9 mouse cellular contexts compared by ENCODE assay signal in genomic region chr14:21686376-21687279, GRCm38 (mm10). TPM values are rescaled to one million over a fixed set of nuclear protein-coding genes. Genes with fewer than 3 reads are reported as not detected.
DNase-seq lines count a peak whose midpoint lies in the region; ATAC-seq lines count a peak whose summit lies in the region.
"Had no signal": no experiment of that assay in that cellular context is flagged by ENCODE, and none has a peak within 500 bp of the region (broad histone marks: within the 10 kb centered on the region; RNA-seq: fewer than 3 reads in every experiment).

No protein-coding gene starts in this region.

- H3K27me3 ChIP-seq in intestine, embryonic 15.5 days (replicated peaks), result 0 out of 2 replicates have a peak, but pooled peaks cover 8% of the 10 kb centered on the region

- H3K27ac ChIP-seq in intestine, embryonic 15.5 days, result no peak overlapping the region

- no peaks in the 10 kb centered on the region for H3K36me3 ChIP-seq in intestine, embryonic 15.5 days

- H3K9me3 ChIP-seq in intestine, embryonic 15.5 days, result no peaks in the 10 kb centered on the region

- peaks cover 16% of the 10 kb centered on the region for H3K4me1 ChIP-seq in intestine, embryonic 15.5 days (replicated peaks)

- H3K9ac ChIP-seq in intestine, embryonic 15.5 days, result peak overlapping the region; percentile 20; the same call in 1 of the 2 replicates

- WGBS in intestine, embryonic 15.5 days, result 12% methylated on average over 49 of the region's 49 CpGs

- H3K4me2 ChIP-seq in intestine, embryonic 15.5 days (replicated peaks), result peak overlapping the region; percentile 73

- peak; percentile 52 for ATAC-seq in intestine, embryonic 15.5 days

- H3K4me3 ChIP-seq in intestine, embryonic 15.5 days (replicated peaks), result peak overlapping the region; percentile 36

- peak; percentile 28 for DNase-seq in gastrocnemius, postnatal 25 days
- DNase-seq in gastrocnemius, postnatal 4 days (ENCODE audit: low spot score in 2 of 2), result no peak
- peak; percentile 82 for DNase-seq in embryo, embryonic 10.5 days (ENCODE audit: low spot score)
- DNase-seq in neural tube, embryonic 10.5 days (ENCODE audit: extremely low spot score, low spot score), result peak; percentile 70
- no peak for DNase-seq in c-Kit-positive CD71-positive TER-119-positive erythroid progenitor cells, embryonic 14.5 days (ENCODE audit: low spot score)
- no peak for DNase-seq in Muller cell, postnatal 12 days (ENCODE audit: inconsistent ontology term)
- no peak for DNase-seq in thymus, postnatal 0 days (ENCODE audit: low spot score)

RNA-seq across cellular contexts. Expression of gene Dupd1, which starts 27.7 kb away (rescaled TPM):
- total RNA-seq in gastrocnemius, postnatal 25 days (2021), result 10 to 100 TPM; 57.7 to 62.2 TPM
- total RNA-seq in gastrocnemius, postnatal 4 days (2021), result 10 to 100 TPM; 21.4 to 27.1 TPM
- polyA plus RNA-seq in intestine, embryonic 15.5 days (2015; fragmentation: Nextera tagmentation; extraction: Ambion mirVana), result not detected in 2 replicates
- 0.12 and 0.18 TPM in 2 replicates for polyA plus RNA-seq in thymus, postnatal 0 days (2015; fragmentation: Nextera tagmentation; extraction: Ambion mirVana)
- total RNA-seq: left cerebral cortex, postnatal 10 days had no signal

Comparison
In these comparisons a context has a peak if more than half of its experiments do, and no peak if none do; other contexts are left out.
1. DNase-seq: peak in gastrocnemius, postnatal 25 days (single experiment), embryo, embryonic 10.5 days (single experiment) and neural tube, embryonic 10.5 days (single experiment); none in gastrocnemius, postnatal 4 days (0 of 2), c-Kit-positive CD71-positive TER-119-positive erythroid progenitor cells, embryonic 14.5 days (single experiment), Muller cell, postnatal 12 days (single experiment) and thymus, postnatal 0 days (single experiment).